Mouse (Mus musculus) neural tube, embryonic 13.5 days (tissue): ENCODE measurements at regions not wholly inside any gene's neighbourhood (a gene's known extent, or its start where the extent isn't known, plus 50 kb on each side); places are given as distances from the start of the nearest gene placed in this dataset.

Experiments used
- ATAC-seq: fragments of 200-750 bp; cut with Nextera tagmentation; 2 replicates; pipeline ENCODE4 v1.8.0; 2017; ENCODE audit warnings: low read depth, mild to moderate bottlenecking, moderate TSS enrichment, moderate library complexity
- H3K27ac ChIP-seq: fragments of 300-500 bp; sonication (generic); replicated peaks from 2 replicates; pipeline ENCODE4 v1.5.1; 2015; ENCODE audit warnings: moderate library complexity, mild to moderate bottlenecking, inconsistent platforms
- H3K27me3 ChIP-seq: fragments of 300-500 bp; sonication (generic); 2 replicates; pipeline ENCODE4 v1.6.1; 2015; ENCODE audit warnings: mild to moderate bottlenecking, inconsistent platforms
- H3K36me3 ChIP-seq: fragments of 300-500 bp; sonication (generic); 2 replicates; pipeline ENCODE4 v1.6.1; 2015; ENCODE audit warnings: mild to moderate bottlenecking, inconsistent platforms
- H3K4me1 ChIP-seq: fragments of 300-500 bp; sonication (generic); replicated peaks from 2 replicates; pipeline ENCODE4 v1.6.1; 2015; ENCODE audit warnings: inconsistent platforms
- H3K4me2 ChIP-seq: fragments of 300-500 bp; sonication (generic); 2 replicates; pipeline ENCODE4 v1.6.1; 2015; ENCODE audit warnings: inconsistent platforms, mild to moderate bottlenecking, moderate library complexity
- H3K4me3 ChIP-seq: fragments of 300-500 bp; sonication (generic); 2 replicates; pipeline ENCODE4 v1.5.1; 2015; ENCODE audit warnings: mild to moderate bottlenecking, inconsistent platforms
- H3K9ac ChIP-seq: fragments of 300-500 bp; sonication (generic); 2 replicates; pipeline ENCODE4 v1.6.1; 2015; ENCODE audit warnings: moderate library complexity, mild to moderate bottlenecking, inconsistent platforms
- H3K9me3 ChIP-seq: fragments of 300-500 bp; sonication (generic); 2 replicates; pipeline ENCODE4 v1.6.1; 2016; ENCODE audit warnings: inconsistent platforms
- WGBS: fragments of 180-500 bp; shearing (Covaris S2); methylation state at CpG from one replicate; pipeline ENCODE4 v1.1.7; 2015; 5-methylcytosine and 5-hydroxymethylcytosine counted together

GRCm38 (mm10) chr13:69182478-69182877 is 183.1 kb upstream of the Adcy2 start:
- H3K27ac ChIP-seq, result no peak overlapping the region
- no peaks in the 10 kb centered on the region for H3K36me3 ChIP-seq
- H3K27me3 ChIP-seq, result no peaks in the 10 kb centered on the region
- no peaks in the 10 kb centered on the region for H3K4me1 ChIP-seq
- WGBS, result 91% methylated on average over 3 of the region's 3 CpGs
- no peak overlapping the region for H3K4me3 ChIP-seq
- no peak for ATAC-seq
- H3K9me3 ChIP-seq, result no peaks in the 10 kb centered on the region
- no peak overlapping the region for H3K9ac ChIP-seq
- no peak overlapping the region for H3K4me2 ChIP-seq

DNA sequence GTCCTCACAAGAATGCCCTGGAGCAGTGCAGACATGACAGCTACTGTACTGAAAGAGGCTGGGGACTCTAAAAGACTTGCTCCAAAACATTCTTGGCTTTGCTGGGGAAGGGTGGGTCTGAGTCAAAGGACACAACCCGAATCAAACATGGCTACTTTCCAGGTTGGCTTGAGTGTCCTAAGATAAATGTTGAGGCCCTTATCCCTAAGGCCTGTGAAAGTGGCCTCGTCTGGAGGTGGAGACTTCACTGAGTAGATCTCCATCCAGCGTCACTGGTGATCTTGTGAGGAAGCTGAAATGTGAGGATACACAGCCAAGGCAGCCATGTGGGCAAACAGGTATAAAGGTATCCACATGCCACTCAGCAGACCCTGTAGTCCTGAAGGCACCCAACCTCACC is 191.3 kb upstream of the Adcy2 start:
- Histone ChIP-seq H3K4me1 (no peaks in the 10 kb centered on the region), H3K36me3 (no peaks in the 10 kb centered on the region), H3K9me3 (no peaks in the 10 kb centered on the region), H3K4me3 (no peak overlapping the region), H3K4me2 (no peak overlapping the region), H3K9ac (no peak overlapping the region), H3K27ac (no peak overlapping the region), H3K27me3 (no peaks in the 10 kb centered on the region)
- WGBS, result 86% methylated on average over 3 of the region's 3 CpGs
- no peak for ATAC-seq

- ATAC-seq, result peak; percentile 56; the same call in 1 of the 2 replicates
- no peaks in the 10 kb centered on the region; the same call in 1 of the 2 replicates for H3K4me1 ChIP-seq
- WGBS, result 4% methylated on average over 4 of the region's 4 CpGs
- no peaks in the 10 kb centered on the region for H3K27me3 ChIP-seq
- H3K9me3 ChIP-seq, result no peaks in the 10 kb centered on the region
- no peak overlapping the region for H3K4me3 ChIP-seq
- no peak overlapping the region for H3K27ac ChIP-seq
- H3K36me3 ChIP-seq, result no peaks in the 10 kb centered on the region
- no peak overlapping the region for H3K9ac ChIP-seq
- no peak overlapping the region for H3K4me2 ChIP-seq
Measured at GRCm38 (mm10) chr13:69196464-69196871, 197.1 kb upstream of the Adcy2 start.

DNA sequence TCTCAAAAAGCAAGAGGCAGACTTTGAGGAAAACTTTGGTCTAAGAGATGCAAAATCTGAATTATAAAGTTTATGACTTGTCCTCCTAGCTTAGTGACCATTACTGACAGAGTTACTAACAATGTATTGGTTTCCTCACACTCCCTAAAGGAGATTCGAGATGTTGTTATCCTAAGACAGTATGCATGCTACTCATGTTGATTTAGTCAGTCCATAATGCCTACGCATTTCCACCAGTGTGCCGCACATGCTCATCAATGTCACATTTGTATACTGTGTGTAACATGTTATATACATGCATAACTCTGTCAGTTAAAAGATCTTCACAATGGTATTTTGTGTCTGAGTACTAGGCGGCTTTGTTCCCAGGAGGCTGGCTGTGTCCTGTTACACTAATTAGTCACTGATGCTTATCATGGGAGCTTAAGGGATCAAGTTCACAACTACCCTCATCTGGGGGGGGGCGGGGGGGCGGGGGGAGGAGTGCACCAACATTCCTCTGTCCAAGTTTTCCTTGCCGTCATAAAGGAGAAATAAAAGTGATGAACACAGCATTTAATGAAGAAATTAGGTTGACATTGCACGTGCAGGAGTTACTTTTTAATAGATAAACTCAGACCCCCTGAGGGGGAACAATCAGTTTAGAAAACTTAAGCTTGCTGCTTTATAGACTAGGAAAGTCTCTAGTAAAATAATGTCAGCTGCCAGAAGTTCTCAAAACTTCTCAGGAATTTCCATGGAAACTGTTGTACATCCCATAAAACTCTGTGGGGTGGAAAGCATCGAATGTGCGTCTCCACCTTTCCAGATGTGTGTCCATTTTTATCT is 208.6 kb upstream of the Adcy2 start:
- no peaks in the 10 kb centered on the region for H3K27me3 ChIP-seq
- H3K9me3 ChIP-seq, result no peaks in the 10 kb centered on the region
- no peak overlapping the region for H3K9ac ChIP-seq
- H3K36me3 ChIP-seq, result no peaks in the 10 kb centered on the region
- no peak overlapping the region for H3K4me2 ChIP-seq
- ATAC-seq, result no peak
- H3K27ac ChIP-seq, result no peak overlapping the region
- no peaks in the 10 kb centered on the region for H3K4me1 ChIP-seq
- H3K4me3 ChIP-seq, result no peak overlapping the region
- 76% methylated on average over 10 of the region's 10 CpGs for WGBS

DNA sequence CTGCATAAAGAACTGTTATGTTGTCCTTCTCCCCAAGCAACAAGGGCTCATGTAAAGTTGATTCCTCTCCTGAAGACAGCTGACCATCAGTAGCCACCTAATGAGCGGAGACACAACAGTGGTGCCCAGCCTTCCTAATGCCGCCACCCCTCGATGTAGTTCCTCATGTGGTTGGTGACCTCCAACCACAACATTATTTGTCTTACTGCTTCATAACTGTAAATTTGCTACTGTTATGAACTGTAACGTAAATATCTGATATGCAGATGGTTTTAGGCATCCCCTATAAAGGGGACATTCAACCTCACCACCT is 209.2 kb upstream of the Adcy2 start:
- Histone ChIP-seq H3K4me1 (no peaks in the 10 kb centered on the region), H3K27ac (no peak overlapping the region), H3K27me3 (no peaks in the 10 kb centered on the region), H3K36me3 (no peaks in the 10 kb centered on the region), H3K4me2 (no peak overlapping the region), H3K4me3 (no peak overlapping the region), H3K9ac (no peak overlapping the region), H3K9me3 (no peaks in the 10 kb centered on the region)
- ATAC-seq, result no peak
- WGBS, result 94% methylated on average over 4 of the region's 4 CpGs

DNA sequence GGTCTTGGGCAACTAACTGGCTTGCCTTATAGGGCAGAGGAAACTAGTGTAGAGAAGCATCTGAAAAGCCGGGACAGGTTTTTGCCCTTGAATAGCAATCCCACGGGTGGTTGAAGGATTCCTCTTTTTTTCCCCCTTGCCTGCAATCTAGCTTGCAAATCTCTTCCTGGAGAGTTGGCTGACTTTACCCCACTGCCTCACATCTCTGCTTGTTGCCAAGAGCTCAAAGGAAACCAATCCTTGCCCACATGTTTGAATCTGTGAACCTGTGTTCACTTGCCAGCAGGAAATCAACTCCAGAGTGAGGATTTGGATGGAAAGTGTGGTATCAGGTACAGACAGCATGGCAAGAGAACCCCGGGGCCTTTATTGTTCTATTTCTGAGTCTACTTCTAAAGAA is 217.2 kb upstream of the Adcy2 start:
- no peak for ATAC-seq
- Histone ChIP-seq H3K27me3 (no peaks in the 10 kb centered on the region), H3K4me1 (no peaks in the 10 kb centered on the region), H3K4me3 (no peak overlapping the region), H3K9ac (no peak overlapping the region), H3K36me3 (no peaks in the 10 kb centered on the region), H3K4me2 (no peak overlapping the region), H3K9me3 (no peaks in the 10 kb centered on the region), H3K27ac (no peak overlapping the region)
- 76% methylated on average over 3 of the region's 3 CpGs for WGBS

DNA sequence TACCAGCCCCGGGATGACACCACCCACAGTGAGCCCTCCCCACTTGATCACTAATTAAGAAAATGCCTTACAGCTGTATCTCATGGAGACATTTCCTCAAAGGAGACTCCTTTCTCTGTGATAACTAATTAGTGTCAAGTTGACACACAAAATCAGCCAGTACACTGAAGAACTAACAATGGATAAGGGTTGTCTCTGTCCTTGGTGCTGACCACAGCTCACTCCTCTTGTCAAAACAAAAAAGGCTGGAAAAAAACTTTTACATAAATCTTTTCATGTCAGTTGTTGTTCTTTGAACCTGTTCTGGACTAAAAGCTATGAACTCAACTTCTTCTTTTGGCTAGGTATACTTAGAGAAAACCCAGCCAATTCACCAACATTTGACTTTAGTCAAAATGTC is 221.1 kb upstream of the Adcy2 start:
- H3K9ac ChIP-seq, result no peak overlapping the region
- no peak overlapping the region for H3K4me3 ChIP-seq
- no peaks in the 10 kb centered on the region for H3K4me1 ChIP-seq
- H3K36me3 ChIP-seq, result no peaks in the 10 kb centered on the region
- H3K27ac ChIP-seq, result no peak overlapping the region
- H3K4me2 ChIP-seq, result no peak overlapping the region
- H3K9me3 ChIP-seq, result no peaks in the 10 kb centered on the region
- ATAC-seq, result no peak
- no peaks in the 10 kb centered on the region for H3K27me3 ChIP-seq
- WGBS, result 48% methylated on average over 1 of the region's 1 CpGs

DNA sequence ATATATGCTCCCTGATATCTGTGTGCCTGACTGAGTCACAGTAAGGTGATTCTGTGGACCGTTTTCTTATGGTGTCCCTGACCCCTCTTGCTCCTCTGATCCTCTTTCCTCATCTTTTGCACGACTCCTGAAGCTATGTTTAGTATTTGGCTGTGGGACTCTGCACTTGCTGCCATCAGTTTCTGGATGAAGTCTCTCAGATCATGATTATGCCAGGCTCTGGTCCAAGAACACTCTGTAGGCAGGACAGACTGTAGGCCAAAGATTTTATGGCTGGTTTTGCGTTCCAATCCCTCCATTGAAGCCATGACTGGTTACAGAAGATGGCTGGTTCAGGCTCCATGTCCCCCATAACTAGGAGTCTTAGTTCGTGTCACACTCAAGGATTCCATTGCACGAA is 227.2 kb upstream of the Adcy2 start:
- no peaks in the 10 kb centered on the region for H3K27me3 ChIP-seq
- WGBS, result 80% methylated on average over 5 of the region's 5 CpGs
- no peaks in the 10 kb centered on the region for H3K4me1 ChIP-seq
- no peaks in the 10 kb centered on the region; the same call in 1 of the 2 replicates for H3K9me3 ChIP-seq
- H3K4me3 ChIP-seq, result no peak overlapping the region
- no peaks in the 10 kb centered on the region for H3K36me3 ChIP-seq
- H3K27ac ChIP-seq, result no peak overlapping the region
- no peak for ATAC-seq
- no peak overlapping the region for H3K4me2 ChIP-seq
- no peak overlapping the region for H3K9ac ChIP-seq

- no peak overlapping the region for H3K4me2 ChIP-seq
- H3K4me1 ChIP-seq, result no peaks in the 10 kb centered on the region
- H3K9ac ChIP-seq, result no peak overlapping the region
- H3K9me3 ChIP-seq, result no peaks in the 10 kb centered on the region; the same call in 1 of the 2 replicates
- no peak for ATAC-seq
- no peak overlapping the region for H3K4me3 ChIP-seq
- H3K27me3 ChIP-seq, result no peaks in the 10 kb centered on the region
- no peak overlapping the region for H3K27ac ChIP-seq
- no peaks in the 10 kb centered on the region for H3K36me3 ChIP-seq
- 55% methylated on average over 10 of the region's 10 CpGs for WGBS
Measured at GRCm38 (mm10) chr13:69230361-69230943, 231.1 kb upstream of the Adcy2 start.

GRCm38 (mm10) chr13:69236386-69236785 is 237.0 kb upstream of the Adcy2 start:
- ATAC-seq, result no peak
- no peak overlapping the region for H3K4me2 ChIP-seq
- 85% methylated on average over 5 of the region's 5 CpGs for WGBS

GRCm38 (mm10) chr13:69237918-69238317 is 238.6 kb upstream of the Adcy2 start:
- no peak for ATAC-seq
- peaks cover 7% of the 10 kb centered on the region; the same call in 1 of the 2 replicates for H3K4me1 ChIP-seq
- H3K4me2 ChIP-seq, result no peak overlapping the region
- H3K4me3 ChIP-seq, result no peak overlapping the region
- H3K27ac ChIP-seq, result no peak overlapping the region
- 85% methylated on average over 3 of the region's 3 CpGs for WGBS
- H3K9ac ChIP-seq, result no peak overlapping the region
- no peaks in the 10 kb centered on the region for H3K36me3 ChIP-seq
- no peaks in the 10 kb centered on the region for H3K9me3 ChIP-seq
- no peaks in the 10 kb centered on the region for H3K27me3 ChIP-seq

More at GRCm38 (mm10) chr13:69236386-69236785, 237.0 kb upstream of the Adcy2 start:
- H3K4me3 ChIP-seq, result no peak overlapping the region
- H3K36me3 ChIP-seq, result no peaks in the 10 kb centered on the region
- H3K27ac ChIP-seq, result no peak overlapping the region
- no peaks in the 10 kb centered on the region for H3K4me1 ChIP-seq
- H3K9me3 ChIP-seq, result no peaks in the 10 kb centered on the region
- H3K9ac ChIP-seq, result no peak overlapping the region
- H3K27me3 ChIP-seq, result no peaks in the 10 kb centered on the region

- 73% methylated on average over 2 of the region's 2 CpGs for WGBS
- H3K36me3 ChIP-seq, result no peaks in the 10 kb centered on the region
- H3K9me3 ChIP-seq, result no peaks in the 10 kb centered on the region
- H3K4me2 ChIP-seq, result no peak overlapping the region
- 0 out of 2 replicates have a peak, but pooled peaks have one; percentile 62 for ATAC-seq
- H3K9ac ChIP-seq, result no peak overlapping the region
- H3K27me3 ChIP-seq, result no peaks in the 10 kb centered on the region
- no peak overlapping the region for H3K27ac ChIP-seq
- H3K4me1 ChIP-seq, result peaks cover 7% of the 10 kb centered on the region; the same call in 1 of the 2 replicates
- H3K4me3 ChIP-seq, result no peak overlapping the region
Measured at GRCm38 (mm10) chr13:69239261-69239915, 240.0 kb upstream of the Adcy2 start.
